Mouse (Mus musculus) urinary bladder, postnatal 14 days (tissue): Measurements from ENCODE around the gene Tnpo2.
"Not testable (repeated sequence)": the region's sequence is repeated elsewhere in the genome, so short reads cannot be mapped to it uniquely, and the experiment has no call there.

Source experiments
- DNase-seq: peaks from one replicate; pipeline ENCODE4 v3.0.0; 2021; ENCODE audit warnings: low spot score

Gene Tnpo2

DNA sequence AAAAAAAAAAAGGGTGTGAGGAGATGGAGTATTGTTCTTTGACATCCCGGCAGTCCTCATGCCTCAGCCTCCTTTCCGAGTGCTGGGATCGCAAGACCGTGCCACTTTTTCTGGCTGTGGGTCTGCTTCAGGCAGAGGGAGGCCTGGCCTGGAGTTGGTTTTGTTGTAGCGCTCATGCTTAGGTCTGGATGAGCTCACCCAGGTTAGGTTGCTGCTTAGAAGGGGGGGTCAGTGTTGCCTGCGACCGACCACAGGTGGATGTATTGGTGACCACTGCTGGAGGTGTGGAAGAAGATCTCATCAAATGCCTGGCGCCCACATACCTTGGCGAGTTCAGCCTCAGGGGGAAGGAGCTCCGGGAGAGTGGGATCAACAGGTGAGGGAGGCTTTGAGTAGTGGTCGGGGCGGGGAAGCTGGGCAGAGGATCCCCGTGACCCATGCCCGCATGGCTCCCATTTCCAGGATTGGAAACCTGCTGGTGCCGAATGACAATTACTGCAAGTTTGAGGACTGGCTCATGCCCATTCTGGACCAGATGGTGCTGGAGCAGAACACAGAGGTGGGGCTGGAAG, 36.4 kb downstream of the Tnpo2 start:
- DNase-seq: no peak

DNA sequence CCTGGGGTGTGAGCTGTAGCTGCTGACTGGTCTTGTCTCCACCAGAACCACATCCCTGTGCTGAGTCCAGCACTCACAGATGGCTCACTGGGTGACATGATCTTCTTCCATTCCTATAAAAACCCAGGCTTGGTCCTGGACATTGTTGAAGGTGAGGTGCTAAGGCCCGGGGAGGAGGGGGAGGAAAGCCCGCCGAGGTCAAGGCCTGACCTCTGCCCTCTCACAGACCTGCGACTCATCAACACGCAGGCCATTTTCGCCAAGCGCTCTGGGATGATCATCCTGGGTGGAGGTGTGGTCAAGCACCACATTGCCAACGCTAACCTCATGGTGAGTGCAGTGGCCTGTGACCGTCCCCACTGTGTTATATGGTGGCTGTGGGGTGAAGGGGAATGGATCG, 37.5 kb downstream of the Tnpo2 start:
- DNase-seq: no peak

DNA sequence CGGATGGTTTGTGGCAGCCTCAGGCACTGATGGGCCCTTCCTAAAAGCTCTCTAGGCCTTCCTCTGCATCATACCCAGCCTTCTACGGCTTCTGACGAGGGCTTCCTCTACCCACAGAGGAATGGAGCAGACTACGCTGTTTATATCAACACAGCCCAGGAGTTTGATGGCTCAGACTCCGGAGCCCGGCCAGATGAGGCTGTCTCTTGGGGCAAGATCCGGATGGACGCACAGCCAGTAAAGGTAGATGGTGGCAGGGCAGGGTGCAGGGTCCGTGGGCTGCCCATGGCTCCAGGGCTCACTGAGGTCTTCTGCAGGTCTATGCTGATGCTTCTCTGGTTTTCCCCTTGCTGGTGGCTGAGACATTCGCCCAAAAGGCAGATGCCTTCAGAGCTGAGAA, 37.9 kb downstream of the Tnpo2 start:
- no peak for DNase-seq

DNA sequence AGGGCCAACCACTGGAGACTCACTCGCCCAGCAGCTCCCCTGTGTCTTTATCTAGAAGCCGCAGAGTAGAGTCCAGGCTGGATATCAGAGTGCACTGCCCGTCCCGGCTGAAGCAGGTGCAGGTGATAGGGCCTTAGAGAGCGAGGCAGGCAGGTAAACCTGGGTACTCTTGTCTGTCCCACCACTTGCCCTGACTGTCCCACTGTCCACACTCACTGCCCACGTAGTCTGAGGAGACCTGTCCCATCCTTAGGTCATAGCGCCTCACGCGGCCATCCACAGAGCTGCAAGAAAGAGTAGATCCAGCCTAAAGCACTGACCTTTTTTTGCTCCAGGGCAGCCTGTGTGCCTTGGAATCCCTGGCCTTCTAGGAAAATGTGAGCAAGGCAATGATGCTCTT, 39.3 kb downstream of the Tnpo2 start:
- DNase-seq: peak; percentile 62

DNA sequence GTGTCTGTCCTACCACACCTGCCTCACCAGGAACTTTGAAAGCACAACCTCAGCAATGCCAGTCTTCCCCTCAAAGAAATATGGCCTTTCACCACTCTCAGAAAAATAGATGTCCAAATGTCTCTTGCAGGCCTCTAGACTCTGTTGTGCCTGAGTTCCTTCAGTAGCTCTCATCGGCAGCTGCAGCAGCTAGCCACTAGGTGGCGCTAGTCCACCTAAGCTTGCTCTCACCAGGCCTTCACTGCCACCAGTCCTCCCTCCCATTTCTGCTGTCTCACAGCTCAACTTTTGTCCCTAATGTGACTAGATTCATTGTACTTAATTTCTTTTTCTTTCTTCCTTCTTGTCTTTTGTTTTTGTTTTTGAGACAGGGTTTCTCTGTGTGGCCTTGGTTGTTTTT, 40.3 kb downstream of the Tnpo2 start:
- peak; percentile 82 for DNase-seq

DNA sequence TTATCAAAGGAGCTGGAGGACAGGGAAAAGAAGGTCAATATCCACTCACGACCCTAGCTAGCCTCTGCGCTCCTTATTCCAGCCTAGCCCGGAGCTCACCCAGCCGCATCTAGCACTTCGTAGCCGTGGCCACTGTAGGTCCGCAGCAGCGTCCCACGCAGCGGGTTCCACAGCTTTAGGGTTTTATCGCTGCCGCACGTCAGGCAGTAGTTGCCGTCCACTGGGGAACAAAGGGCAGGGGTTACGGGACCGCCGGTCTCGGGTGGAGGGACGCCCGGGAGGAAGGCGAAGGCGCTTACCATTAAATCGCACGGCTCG, 43.5 kb downstream of the Tnpo2 start:
- DNase-seq: no peak

DNA sequence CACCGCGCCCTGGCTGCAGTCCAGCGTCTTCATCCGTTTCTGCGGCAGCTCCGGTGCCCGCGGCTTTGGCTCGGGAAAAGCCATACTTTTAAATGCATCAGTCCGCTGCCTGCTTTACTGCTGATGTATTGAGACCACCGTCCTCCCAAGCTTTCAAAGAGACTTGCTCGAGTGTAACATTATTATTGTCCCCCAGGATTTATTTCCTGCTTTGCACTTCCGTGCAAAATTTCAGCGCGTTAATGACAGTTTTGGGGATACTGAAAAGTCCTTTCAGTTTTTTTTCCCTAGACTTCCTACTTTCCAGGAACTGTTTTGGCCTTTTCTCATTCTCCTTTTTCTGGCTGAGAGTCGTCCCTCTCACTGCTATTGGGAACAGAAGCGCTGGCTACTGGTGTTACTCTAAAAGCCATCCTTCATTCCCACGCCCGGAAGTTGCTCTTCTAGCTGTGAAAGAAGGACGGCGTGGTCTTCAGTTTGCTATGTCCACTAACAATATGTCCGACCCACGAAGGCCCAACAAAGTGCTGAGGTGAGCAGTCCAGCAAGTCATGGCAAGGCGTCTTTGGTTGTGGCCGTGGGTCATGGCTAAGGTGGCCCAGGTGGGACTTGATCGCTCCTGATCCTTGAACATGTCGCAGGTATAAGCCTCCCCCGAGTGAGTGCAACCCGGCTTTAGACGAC, 44.0 kb downstream of the Tnpo2 start, which contains the start of gene Wdr83os:
Gene Wdr83os (plus strand): TSS at position 209 of the 684 bp plus-strand sequence.
- DNase-seq: peak; percentile 50

DNA sequence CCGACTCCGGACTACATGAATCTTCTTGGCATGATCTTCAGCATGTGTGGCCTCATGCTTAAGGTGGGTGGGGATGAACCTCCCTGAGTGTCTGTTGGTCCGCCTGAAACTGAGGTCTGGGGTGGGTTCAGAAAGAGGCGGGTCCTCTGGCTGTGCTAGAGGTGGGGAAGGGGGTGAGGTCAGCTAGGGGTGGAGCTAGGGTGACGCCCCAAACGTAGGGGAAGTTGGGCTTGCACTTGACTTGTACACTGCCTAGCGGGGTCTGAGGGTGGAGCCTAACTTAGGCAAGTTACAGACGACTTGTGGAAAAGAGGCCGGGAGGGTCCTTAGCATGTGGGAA, 44.5 kb downstream of the Tnpo2 start, which contains the start of gene Wdr83:
Gene Wdr83 (minus strand): TSS at position 91 of the 340 bp plus-strand sequence.
- DNase-seq: no peak

DNA sequence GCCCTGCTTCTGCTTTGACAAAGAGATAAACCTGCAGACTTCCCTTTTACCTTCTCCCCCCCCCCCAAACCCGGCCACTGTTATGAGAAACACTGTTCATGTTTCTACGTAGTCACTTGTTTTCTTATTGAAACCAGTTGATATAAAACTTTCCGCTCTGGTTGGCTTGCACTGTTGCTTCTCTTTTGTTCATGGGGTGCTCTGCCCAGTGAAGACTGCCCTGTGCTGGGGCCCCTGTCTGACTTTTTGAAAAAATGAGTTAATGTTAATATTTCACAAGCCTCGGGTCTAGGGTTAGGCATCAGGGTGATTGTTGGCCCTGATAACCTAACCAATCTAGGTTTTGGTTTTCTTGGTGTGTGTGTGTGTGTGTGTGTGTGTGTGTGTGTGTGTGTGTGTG, 45.5 kb downstream of the Tnpo2 start:
- not testable (repeated sequence) for DNase-seq

DNA sequence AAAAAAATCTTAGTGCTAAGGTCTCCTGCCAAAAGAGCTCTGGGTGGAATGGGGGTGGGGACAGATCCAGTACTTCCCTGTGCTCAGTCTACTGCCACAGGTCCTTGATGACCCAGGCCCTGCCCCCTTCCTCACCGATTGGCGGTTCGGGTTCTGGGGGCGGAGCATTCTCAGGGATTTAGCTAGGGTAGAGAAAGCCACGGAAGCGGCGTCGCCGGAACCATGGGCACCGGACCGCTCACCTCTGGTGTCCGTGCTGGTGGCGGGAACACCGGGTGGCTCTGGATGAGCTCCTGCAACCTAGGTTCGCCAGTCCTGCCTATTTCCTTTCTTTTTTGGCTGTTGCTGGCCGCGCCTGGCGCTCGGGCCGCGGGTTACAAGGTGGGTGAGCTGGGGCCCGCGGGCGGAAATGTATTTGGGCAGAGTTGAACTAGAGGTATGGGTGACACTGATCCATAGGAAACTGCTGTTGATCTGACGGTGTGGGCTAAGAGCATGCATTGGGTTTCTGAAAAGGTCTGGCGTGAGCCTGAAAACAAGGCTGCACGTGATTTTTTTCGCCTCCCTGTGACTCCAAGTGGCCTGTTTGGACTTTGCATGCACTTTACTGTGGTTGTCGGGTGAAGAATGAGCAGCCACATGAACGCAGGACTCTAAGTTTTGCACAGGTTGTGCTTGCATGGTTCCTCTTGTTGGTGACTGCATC, 46.5 kb downstream of the Tnpo2 start, which contains the start of gene Man2b1:
Gene Man2b1 (plus strand): TSS at position 163 of the 706 bp plus-strand sequence.
- DNase-seq: peak; percentile 95

DNA sequence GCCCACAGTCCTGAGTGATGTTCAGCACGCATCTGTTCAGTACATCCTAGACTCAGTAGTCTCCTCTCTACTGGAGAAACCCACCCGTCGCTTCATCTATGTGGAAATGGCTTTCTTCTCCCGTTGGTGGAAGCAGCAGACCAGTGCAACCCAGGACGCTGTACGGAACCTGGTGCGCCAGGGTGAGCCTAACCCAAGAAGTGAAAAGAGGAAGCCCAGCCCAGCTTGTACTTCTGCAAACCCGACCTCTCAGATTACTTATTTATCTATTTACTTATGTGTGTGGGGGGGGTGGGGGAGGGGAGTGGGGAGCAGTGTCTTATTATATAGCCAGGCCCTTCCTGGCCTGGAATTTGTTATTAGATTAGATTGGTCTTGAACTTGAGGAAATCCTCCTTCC, 47.9 kb downstream of the Tnpo2 start:
- DNase-seq: no peak

DNA sequence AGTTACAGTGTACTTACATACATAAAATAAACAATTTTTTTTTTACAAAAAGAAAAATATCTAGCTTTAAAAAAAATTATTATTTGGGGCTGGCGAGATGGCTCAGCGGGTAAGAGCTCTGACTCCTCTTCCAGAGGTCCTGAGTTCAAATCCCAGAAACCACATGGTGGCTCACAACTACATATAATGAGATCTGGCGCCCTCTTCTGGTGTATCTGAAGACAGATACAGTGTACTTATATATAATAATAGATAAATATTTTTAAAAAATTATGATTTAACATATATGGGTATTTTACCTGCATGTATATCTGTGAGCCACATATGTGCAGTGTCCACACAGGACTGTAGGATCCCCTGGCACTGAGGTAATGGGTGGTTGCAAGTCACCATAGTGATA, 49.5 kb downstream of the Tnpo2 start:
- no peak for DNase-seq

DNA sequence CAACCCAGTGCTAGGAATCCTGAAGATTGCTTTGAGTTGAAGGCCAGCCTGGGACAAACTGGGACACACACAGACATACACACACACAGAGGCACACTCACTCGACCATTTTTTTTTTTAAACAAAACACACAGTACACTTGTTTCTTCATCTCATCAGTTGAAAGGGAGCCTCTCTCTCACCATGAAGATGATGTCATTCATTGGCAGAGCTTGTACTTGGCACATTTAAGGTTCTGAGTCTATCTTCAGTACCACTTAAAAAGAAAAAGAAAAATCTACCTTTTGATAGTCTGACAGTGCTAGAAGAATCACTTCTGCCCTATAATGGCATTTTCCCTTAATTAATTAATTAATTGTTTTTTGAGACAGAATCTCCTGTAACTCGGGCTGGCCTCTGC, 52.1 kb downstream of the Tnpo2 start:
- no peak for DNase-seq

DNA sequence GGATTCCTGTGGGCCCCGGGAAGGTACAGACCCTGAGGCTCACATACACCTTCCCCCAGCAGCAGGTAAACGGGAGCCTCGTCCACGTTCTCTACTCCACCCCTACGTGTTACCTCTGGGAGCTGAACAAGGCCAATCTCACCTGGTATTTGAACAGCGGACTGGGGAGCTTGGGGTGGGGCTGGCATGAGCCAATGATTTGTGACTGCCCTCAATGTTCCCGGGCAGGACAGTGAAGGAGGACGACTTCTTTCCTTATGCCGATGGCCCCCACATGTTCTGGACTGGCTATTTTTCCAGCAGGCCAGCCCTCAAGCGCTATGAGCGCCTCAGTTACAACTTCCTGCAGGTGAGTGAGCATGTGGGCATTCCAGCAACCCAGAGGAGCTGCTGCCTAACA, 54.1 kb downstream of the Tnpo2 start:
- DNase-seq: no peak

DNA sequence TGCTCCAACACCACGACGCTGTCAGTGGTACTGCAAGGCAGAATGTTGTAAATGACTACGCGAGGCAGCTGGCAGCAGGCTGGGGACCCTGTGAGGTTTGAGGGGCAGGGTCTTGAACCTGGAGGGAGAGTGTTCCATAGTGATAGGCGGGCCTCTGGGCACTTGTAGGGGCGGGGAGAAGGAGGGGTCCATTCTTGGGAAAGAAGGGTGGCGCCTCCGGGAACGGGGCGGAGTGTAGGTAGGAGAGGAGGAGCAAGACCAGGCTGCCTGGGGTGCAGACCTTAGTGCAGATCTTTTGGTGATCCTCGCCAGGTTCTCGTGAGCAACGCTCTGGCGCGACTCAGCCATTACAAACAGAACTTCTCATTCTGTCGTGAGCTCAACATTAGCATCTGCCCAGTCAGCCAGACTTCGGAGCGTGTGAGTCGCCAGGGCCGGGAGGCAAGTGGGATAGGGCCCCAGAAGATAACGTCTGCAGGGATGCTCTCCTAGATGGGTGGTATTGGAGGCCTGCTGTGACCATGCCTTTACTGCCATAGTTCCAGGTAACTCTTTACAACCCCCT, 54.9 kb downstream of the Tnpo2 start:
- DNase-seq: no peak

DNA sequence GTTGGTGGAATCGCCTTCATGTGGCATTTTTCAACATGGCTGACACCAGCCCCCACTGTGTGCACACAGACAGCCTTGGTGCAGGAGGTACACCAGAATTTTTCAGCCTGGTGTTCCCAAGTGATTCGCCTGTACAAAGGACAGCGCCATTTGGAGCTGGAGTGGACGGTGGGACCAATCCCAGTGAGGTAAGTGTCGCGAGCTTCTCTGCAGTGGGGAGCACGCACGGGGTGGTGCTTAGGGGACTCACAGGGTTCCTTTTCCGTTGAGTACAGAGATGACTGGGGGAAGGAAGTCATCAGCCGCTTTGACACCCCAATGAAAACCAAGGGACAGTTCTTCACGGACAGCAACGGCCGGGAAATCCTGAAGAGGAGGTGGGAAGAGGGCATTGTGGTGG, 58.3 kb downstream of the Tnpo2 start:
- DNase-seq: no peak

DNA sequence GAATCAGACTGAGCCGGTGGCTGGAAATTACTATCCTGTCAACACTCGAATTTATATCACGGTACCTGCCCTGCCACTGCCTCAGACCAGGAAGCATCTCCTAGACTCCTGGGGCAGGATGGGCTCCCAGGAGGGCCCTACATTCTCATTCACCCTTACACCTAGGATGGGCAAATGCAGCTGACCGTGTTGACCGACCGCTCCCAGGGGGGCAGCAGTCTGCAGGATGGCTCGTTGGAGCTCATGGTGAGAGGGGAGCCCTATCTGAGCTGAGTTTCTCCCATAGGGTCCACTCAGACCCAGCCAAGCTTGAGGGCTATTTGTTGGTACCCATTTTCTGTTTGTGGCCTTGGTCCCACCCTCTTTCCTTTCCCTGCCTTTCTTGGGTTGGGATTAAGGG, 58.9 kb downstream of the Tnpo2 start:
- no peak for DNase-seq

DNA sequence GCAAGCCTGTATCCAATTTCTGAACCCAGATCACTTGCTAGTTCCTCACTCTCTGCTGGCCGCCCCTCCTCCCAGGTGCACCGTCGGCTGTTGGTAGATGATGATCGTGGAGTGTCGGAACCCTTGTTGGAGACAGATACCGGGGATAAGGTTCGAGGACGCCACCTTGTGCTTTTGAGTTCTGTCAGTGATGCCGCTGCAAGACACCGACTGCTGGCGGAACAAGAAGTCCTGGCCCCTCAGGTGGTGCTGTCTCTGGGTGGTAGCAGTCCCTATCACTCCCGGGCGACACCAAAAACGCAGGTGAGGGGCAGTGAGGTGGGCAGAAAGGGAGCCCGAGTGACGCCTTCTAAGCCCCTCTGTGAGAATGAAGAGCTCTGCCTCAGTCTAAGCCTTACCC, 59.5 kb downstream of the Tnpo2 start:
- no peak for DNase-seq

DNA sequence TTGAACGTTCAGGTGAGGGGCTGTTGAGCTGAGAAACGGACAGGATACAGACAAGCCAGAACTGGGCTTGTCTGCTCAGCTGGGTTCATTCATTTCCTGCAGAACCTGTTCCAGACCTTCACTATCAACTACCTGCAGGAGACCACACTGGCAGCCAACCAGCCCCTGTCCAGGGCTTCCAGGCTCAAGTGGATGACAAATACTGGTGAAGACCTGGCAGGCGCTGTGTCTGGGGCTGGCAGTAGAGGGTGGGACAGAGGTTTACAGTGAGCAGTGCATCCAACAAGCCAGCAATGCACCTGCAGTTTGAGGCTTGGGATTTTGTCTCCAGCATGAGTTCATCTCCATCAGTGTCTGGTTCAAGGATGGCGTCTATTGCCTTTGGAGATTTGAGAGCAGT, 60.1 kb downstream of the Tnpo2 start:
- peak; percentile 51 for DNase-seq

DNA sequence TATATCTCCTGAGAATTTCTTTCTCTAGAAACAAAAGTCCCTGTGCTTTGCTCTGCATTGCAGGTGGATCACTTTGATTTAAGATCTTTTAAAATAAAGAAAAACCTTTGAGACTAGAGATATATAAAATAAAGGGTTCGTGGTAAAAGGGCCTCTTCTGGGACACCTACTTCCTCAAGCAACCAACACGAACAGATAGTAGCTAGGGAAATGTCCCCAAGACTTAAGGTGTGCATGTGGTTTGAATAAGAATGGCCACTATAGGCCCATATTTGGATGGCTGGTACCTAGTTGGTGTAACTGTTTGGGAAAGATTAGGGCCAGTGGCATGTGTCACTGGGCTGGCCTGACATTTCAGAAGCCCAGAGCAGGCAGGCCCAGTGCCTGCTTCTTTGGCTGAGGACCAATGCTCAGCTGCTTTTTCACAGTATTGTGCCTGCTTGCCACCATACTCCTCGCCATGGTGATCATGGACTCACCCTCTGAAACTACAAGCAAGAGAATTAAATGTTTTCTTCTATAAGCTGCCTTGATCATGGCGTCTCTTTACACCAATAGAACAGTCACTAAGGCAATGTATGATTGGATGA, 63.5 kb downstream of the Tnpo2 start:
- DNase-seq: no peak
